Mouse (Mus musculus) neural tube, embryonic 13.5 days (tissue): ENCODE data around the gene Abhd17c. TPM values are rescaled to one million over a fixed set of nuclear protein-coding genes. Genes with fewer than 3 reads are reported as not detected.

Source experiments
- ATAC-seq: fragments of 200-750 bp; cut with Nextera tagmentation; 2 replicates; pipeline ENCODE4 v1.8.0; 2017; ENCODE audit warnings: low read depth, mild to moderate bottlenecking, moderate TSS enrichment, moderate library complexity
- H3K27ac ChIP-seq: fragments of 300-500 bp; sonication (generic); replicated peaks from 2 replicates; pipeline ENCODE4 v1.5.1; 2015; ENCODE audit warnings: moderate library complexity, mild to moderate bottlenecking, inconsistent platforms
- H3K27me3 ChIP-seq: fragments of 300-500 bp; sonication (generic); 2 replicates; pipeline ENCODE4 v1.6.1; 2015; ENCODE audit warnings: mild to moderate bottlenecking, inconsistent platforms
- H3K36me3 ChIP-seq: fragments of 300-500 bp; sonication (generic); 2 replicates; pipeline ENCODE4 v1.6.1; 2015; ENCODE audit warnings: mild to moderate bottlenecking, inconsistent platforms
- H3K4me1 ChIP-seq: fragments of 300-500 bp; sonication (generic); replicated peaks from 2 replicates; pipeline ENCODE4 v1.6.1; 2015; ENCODE audit warnings: inconsistent platforms
- H3K4me2 ChIP-seq: fragments of 300-500 bp; sonication (generic); 2 replicates; pipeline ENCODE4 v1.6.1; 2015; ENCODE audit warnings: inconsistent platforms, mild to moderate bottlenecking, moderate library complexity
- H3K4me3 ChIP-seq: fragments of 300-500 bp; sonication (generic); 2 replicates; pipeline ENCODE4 v1.5.1; 2015; ENCODE audit warnings: mild to moderate bottlenecking, inconsistent platforms
- H3K9ac ChIP-seq: fragments of 300-500 bp; sonication (generic); 2 replicates; pipeline ENCODE4 v1.6.1; 2015; ENCODE audit warnings: moderate library complexity, mild to moderate bottlenecking, inconsistent platforms
- H3K9me3 ChIP-seq: fragments of 300-500 bp; sonication (generic); 2 replicates; pipeline ENCODE4 v1.6.1; 2016; ENCODE audit warnings: inconsistent platforms
- WGBS: fragments of 180-500 bp; shearing (Covaris S2); methylation state at CpG from one replicate; pipeline ENCODE4 v1.1.7; 2015; 5-methylcytosine and 5-hydroxymethylcytosine counted together
- polyA plus RNA-seq: library from polyadenylated mRNA; unstranded; fragments of >200 nt; fragmentation: Nextera tagmentation; extraction: Ambion mirVana; gene quantifications from 2 replicates; pipeline ENCODE4 v1.2.1, GENCODE M21; 2015

Abhd17c gene
- polyA plus RNA-seq, 1 experiment from 2014 or later, result 62.5 TPM

DNA sequence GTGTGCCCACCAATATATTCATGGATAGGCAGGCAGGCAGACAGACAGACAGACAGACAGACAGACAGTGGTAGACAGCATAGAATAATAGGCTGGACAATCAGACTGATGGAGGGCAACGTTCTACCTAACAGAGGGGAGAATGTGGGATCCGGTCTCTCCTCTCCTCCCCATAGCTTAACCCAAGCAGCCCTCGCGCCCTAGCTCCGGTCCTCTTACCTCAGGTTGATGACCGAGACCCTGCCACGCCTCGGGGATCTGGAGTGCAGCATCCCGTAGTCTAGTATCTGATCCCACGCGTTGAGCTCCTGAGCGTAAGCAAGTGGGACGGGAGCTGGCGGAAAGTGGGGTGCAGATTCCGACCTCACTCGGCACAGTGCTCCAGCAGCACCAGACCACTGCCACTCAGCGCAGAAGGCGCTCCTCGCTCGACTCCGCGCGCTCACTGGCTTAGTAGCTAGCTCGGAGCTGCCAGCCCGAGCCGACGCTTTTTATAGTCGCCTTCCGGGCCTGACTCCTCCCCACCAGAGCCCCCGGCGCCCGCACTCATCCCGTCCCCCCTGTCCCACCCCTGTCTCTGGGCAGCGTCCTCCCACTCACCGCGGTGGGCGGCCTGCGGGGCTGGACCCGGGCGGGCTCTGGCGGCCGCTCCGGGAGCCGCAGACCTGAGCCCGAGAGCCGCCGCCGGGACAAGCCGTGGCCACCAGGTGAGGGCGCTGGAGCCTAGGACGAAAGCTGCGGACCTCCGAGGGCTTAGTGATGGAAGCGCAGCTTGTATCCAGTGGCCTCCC, 65.5 kb downstream of the Abhd17c start, which contains the start of gene Cemip:
Gene Cemip (minus strand): TSS at position 464 of the 791 bp plus-strand sequence.
- no peaks in the 10 kb centered on the region for H3K9me3 ChIP-seq
- H3K4me3 ChIP-seq, result peak within 1 kb of the TSS; percentile 53
- H3K27ac ChIP-seq, result no peak within 1 kb of the TSS
- peaks cover 14% of the 10 kb centered on the region for H3K4me1 ChIP-seq
- ATAC-seq, result peak; percentile 88
- peak within 1 kb of the TSS; percentile 68 for H3K9ac ChIP-seq
- WGBS, result under 1% methylated on average over 54 of the region's 54 CpGs
- no peaks in the 10 kb centered on the region for H3K36me3 ChIP-seq
- H3K27me3 ChIP-seq, result peaks cover 47% of the 10 kb centered on the region
- H3K4me2 ChIP-seq, result peak within 1 kb of the TSS; percentile 89

DNA sequence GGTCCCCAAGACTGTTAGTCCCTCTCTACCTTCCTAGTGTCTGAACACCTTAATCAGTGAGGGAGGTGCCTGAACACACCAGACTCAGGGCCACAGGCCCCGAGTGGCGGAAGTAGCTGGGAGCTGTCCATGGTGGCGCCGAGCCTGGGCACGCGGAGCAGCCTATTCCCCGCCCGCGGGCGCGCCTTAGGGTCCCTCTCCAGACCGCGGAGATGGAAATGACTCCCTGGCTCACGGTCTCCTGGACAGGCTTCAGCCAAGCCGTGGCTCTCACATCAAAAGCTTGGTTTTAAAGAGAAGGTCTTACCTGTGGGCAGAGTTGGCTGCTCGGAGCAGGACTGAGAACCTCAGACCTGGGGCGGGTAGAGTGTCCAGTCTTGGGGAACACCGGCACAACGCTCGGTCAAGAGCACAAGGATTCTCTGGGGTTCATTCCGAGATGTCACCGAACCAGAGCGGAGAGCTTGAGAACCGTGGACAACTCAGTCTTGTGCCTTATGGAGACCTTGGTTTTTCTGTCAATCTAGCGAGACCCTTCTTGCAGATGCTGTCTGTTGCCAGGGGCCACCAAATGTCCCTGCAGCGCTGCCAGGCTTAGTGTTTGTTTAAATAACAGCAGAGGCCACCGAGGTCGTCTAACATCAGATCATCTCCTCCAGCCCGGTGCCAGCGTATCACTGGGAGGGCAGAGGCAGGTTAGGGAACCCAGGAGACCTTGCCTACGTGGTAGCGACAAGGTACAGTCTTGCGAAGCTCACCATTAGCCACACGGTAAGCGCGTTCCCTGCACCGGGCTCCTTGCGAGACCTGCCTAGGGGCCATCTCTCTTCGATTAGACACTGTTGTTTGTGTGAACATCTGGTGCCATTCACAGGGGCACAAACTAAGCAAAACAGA, 66.4 kb downstream of the Abhd17c start:
- peak overlapping the region; percentile 53 for H3K4me3 ChIP-seq
- H3K9ac ChIP-seq, result peak overlapping the region; percentile 68
- H3K9me3 ChIP-seq, result no peaks in the 10 kb centered on the region
- H3K27me3 ChIP-seq, result peaks cover 47% of the 10 kb centered on the region
- peak overlapping the region; percentile 89 for H3K4me2 ChIP-seq
- peaks cover 14% of the 10 kb centered on the region for H3K4me1 ChIP-seq
- H3K27ac ChIP-seq, result no peak overlapping the region
- WGBS, result 5% methylated on average over 39 of the region's 39 CpGs
- H3K36me3 ChIP-seq, result no peaks in the 10 kb centered on the region
- peak; percentile 36; the same call in 1 of the 2 replicates for ATAC-seq

DNA sequence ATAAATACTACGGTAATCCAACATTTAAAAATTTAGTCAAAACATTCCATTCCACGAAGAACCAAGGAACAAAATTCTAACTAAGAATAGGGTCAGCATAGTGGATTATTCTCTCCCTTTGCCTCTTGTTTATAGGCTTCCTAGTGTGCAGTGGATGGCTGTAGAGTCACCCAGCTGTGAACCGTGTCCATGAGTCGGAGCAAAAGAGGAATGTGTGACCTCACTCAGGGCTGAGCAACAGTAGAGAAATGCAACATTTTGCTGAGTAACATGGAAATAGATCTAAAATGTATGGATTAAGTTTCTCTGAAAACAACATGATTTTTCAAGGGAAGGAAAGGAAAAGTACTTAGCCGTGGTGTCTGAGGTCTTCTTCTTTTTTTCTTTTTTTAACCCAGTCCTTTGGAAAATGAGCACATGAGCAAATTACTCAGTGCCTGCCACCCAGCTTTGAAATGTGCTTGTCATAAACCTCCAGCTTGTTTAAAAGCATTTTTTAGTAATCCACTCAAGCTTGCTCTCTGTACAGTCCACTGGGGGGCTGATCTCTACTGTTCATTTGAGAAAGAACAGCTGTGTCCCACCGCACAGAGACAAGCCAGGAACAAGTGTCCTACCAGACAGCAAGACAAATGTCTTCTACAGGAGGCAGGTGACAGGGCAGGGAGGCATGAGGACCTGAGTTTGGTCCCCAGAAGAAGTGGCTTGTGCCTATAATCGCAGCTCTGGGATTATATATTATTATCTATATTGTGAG, 74.3 kb downstream of the Abhd17c start:
- Histone ChIP-seq H3K27ac (no peak overlapping the region), H3K4me3 (no peak overlapping the region), H3K36me3 (no peaks in the 10 kb centered on the region), H3K4me2 (no peak overlapping the region), H3K27me3 (0 out of 2 replicates have a peak, but pooled peaks cover under 1% of the 10 kb centered on the region), H3K4me1 (no peaks in the 10 kb centered on the region), H3K9me3 (no peaks in the 10 kb centered on the region), H3K9ac (no peak overlapping the region)
- ATAC-seq, result no peak
- 74% methylated on average over 7 of the region's 7 CpGs for WGBS

DNA sequence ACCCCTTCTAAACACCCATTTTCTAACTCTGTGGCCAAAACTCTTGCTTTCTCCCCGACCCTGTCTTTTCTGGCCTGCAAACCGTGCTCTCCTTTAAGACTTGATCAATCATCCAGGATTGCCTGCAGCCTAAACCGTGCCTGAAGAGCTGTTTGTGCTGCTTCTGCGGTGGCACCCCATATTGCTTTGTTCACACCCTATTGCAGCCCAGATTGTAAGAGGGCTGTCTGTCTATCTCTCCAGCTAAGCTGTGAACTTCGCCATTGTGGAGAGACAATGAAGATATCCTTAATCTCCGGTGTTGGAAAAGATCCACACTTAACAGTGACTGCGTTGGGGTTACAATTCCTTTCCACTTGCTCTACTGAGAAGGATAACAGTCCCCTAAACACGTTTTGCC, 77.4 kb downstream of the Abhd17c start:
- no peak overlapping the region for H3K4me3 ChIP-seq
- ATAC-seq, result no peak
- H3K27ac ChIP-seq, result no peak overlapping the region
- no peaks in the 10 kb centered on the region for H3K36me3 ChIP-seq
- no peaks in the 10 kb centered on the region for H3K27me3 ChIP-seq
- 67% methylated on average over 8 of the region's 8 CpGs for WGBS
- H3K4me2 ChIP-seq, result no peak overlapping the region
- H3K9ac ChIP-seq, result no peak overlapping the region
- no peaks in the 10 kb centered on the region for H3K9me3 ChIP-seq
- no peaks in the 10 kb centered on the region for H3K4me1 ChIP-seq

DNA sequence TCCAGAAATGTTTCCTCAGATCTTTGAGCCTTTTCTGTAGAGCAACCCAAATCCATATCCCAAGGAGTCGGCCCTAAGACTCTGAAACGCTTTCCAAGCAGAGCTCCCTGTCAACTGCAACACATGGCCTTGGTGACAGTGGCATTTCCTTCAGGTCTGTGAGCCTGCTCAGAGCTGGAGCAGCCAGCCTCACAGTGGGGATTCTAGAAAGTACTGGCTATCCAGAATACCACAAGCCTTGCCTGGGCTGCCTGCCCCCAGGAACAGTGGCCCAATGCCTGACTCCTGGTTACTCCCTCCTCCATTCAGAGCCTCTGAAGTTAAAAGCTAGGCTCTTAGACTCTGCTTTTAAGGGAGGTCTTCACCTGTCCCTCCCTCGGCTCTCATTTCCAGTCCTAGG, 77.8 kb downstream of the Abhd17c start:
- WGBS, result 90% methylated on average over 3 of the region's 3 CpGs

DNA sequence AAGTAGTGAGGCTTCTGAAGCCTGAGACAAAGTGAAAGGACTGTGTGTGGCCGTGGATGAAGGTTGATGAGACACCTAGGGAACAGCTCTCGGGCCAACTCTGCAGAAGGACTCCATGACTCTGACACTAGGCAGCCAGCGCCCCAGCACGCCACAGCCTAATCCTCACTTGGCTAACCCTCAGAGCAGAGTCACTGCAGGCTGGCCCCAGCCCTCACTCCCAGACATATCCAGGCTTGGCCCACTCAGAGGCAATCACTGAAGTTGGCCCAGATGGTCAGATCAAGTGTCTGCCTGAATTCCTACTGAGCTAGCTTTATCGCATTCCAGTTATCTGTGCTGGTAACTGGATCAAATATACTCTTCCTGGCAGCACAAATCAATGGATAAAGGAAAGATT, 82.8 kb downstream of the Abhd17c start:
- no peak for ATAC-seq
- Histone ChIP-seq H3K4me2 (no peak overlapping the region), H3K9ac (no peak overlapping the region), H3K27ac (no peak overlapping the region), H3K27me3 (no peaks in the 10 kb centered on the region), H3K4me1 (no peaks in the 10 kb centered on the region), H3K36me3 (no peaks in the 10 kb centered on the region), H3K4me3 (no peak overlapping the region), H3K9me3 (no peaks in the 10 kb centered on the region)
- 86% methylated on average over 5 of the region's 5 CpGs for WGBS

More for the DNA sequence above, 77.8 kb downstream of the Abhd17c start:
- Histone ChIP-seq H3K4me3 (no peak overlapping the region), H3K4me2 (no peak overlapping the region), H3K27me3 (no peaks in the 10 kb centered on the region), H3K4me1 (no peaks in the 10 kb centered on the region), H3K36me3 (no peaks in the 10 kb centered on the region), H3K9ac (no peak overlapping the region), H3K9me3 (no peaks in the 10 kb centered on the region), H3K27ac (no peak overlapping the region)
- no peak for ATAC-seq

DNA sequence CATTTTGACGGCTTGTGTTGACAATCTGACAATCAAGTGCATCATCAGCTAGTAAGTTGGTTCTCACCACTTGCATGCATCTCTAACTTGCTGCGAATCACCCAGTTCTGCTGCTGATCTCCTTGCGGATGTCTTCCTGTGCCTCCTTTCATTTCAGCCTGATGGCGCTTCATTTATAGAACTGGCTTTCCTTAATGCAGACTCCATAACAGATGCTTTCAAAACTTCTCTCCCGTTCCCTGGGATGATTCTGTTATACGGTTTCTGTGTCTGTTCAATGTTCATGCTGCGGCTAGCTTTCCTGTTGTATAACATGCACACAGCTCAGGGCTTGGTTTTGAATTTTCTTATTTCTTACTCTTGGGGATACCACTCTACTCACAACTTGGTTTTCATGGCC, 91.9 kb downstream of the Abhd17c start:
- H3K4me1 ChIP-seq, result no peaks in the 10 kb centered on the region
- no peaks in the 10 kb centered on the region for H3K27me3 ChIP-seq
- H3K9ac ChIP-seq, result no peak overlapping the region
- WGBS, result 93% methylated on average over 7 of the region's 7 CpGs
- ATAC-seq, result no peak
- H3K27ac ChIP-seq, result no peak overlapping the region
- H3K4me2 ChIP-seq, result no peak overlapping the region
- no peak overlapping the region for H3K4me3 ChIP-seq
- H3K9me3 ChIP-seq, result no peaks in the 10 kb centered on the region
- no peaks in the 10 kb centered on the region for H3K36me3 ChIP-seq

Other genes with a start within 250 kb of the Abhd17c start
- gene Cemip, start 65.4 kb downstream of the Abhd17c start, polyA plus RNA-seq, result 0.56 and 0.59 TPM in 2 replicates